Mouse (Mus musculus) embryonic fibroblast, embryonic 13.5 days (primary cell): ENCODE measurements at regions not wholly inside any gene's neighbourhood (a gene's known extent, or its start where the extent isn't known, plus 50 kb on each side); places are given as distances from the start of the nearest gene placed in this dataset.

Experiments used
- H3K27ac ChIP-seq: 2 replicates; pipeline ENCODE4 v1.5.1; 2012; ENCODE audit warnings: low read length, control low read depth, inconsistent platforms; ENCODE audit not compliant: insufficient read depth
- H3K4me1 ChIP-seq: 2 replicates; pipeline ENCODE4 v1.6.1; 2011; ENCODE audit warnings: low read length; ENCODE audit not compliant: control insufficient read depth, insufficient read depth
- H3K4me3 ChIP-seq: 2 replicates; pipeline ENCODE4 v1.5.1; 2011; ENCODE audit warnings: mild to moderate bottlenecking, control low read depth, low read length; ENCODE audit not compliant: insufficient read depth
- CTCF ChIP-seq: IDR thresholded peaks from 2 replicates; pipeline ENCODE4 v1.5.1; 2011; ENCODE audit warnings: mild to moderate bottlenecking, control low read depth, low read length, moderate library complexity, borderline replicate concordance; ENCODE audit not compliant: insufficient read depth
- POLR2A ChIP-seq: IDR thresholded peaks from 2 replicates; pipeline ENCODE4 v1.6.1; 2011; ENCODE audit warnings: low read depth, mild to moderate bottlenecking, control low read depth, low read length, moderate library complexity

DNA sequence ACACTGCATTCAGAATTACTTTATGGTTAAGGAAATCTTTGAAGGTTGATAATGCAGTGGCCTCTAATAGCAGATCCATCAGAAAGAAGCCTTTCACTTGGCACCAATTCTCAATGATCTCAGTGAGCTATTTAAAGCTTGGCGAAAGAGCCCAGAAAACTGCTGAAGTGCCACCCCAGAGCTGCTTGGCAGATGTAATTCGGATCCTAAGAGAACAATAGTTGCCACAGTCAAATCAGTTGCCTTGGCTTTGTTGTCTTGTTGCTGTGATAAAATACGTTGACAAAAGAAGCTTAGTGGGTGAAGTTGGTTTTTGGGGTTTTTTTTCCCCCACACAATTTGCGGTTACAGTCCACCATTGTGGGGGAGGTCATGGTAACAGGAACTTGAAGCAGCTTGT lies 449.4 kb downstream of the Pik3r1 start:
- Histone ChIP-seq H3K4me3 (no peak overlapping the region), H3K27ac (no peak overlapping the region), H3K4me1 (no peaks in the 10 kb centered on the region)
- no peak for TF ChIP-seq CTCF
- no peak for TF ChIP-seq POLR2A

- Histone ChIP-seq H3K4me1 (no peaks in the 10 kb centered on the region), H3K4me3 (no peak overlapping the region), H3K27ac (no peak overlapping the region)
- TF ChIP-seq POLR2A: no peak
- TF ChIP-seq CTCF: no peak
Measured at GRCm38 (mm10) chr13:101316336-101316735, 451.7 kb downstream of the Pik3r1 start.

GRCm38 (mm10) chr13:101314040-101314439 lies 454.0 kb downstream of the Pik3r1 start:
- H3K27ac ChIP-seq: no peak overlapping the region

DNA sequence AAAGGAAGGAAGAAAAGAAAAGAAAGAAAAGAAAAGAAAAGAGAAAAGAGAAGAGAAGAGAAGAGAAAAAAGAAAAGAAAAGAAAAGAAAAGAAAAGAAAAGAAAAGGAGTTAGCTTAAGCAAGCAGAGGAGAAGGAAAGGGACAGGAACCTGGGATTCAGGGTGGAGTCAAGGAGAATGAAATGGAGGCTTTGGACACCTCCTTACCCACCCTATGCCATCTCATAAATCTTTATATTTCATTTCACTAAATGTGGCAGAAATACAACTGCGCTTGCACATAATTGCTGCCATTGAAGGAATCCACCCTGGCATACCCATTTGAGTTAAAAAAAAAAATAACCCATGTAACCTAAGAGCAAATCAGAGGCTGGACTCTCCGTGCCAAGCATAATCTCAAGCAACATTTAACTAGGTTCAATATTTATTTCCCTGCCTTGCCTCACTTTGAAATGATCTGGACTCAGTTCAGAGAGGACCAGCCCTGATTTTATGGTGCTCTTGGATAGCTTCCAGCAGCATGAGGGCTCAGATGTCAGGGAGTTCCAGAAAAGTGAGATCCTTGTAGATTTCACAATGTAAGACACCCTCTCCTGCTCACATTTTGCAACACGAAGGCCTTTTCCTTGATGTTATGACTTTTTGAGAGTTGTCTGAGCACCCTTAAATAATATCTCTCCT lies 456.2 kb downstream of the Pik3r1 start:
- H3K27ac ChIP-seq: no peak overlapping the region

More at GRCm38 (mm10) chr13:101314040-101314439, 454.0 kb downstream of the Pik3r1 start:
- TF ChIP-seq POLR2A: no peak
- no peak for TF ChIP-seq CTCF
- no peaks in the 10 kb centered on the region for H3K4me1 ChIP-seq
- H3K4me3 ChIP-seq: no peak overlapping the region

GRCm38 (mm10) chr13:101308724-101309123 lies 459.3 kb downstream of the Pik3r1 start:
- TF ChIP-seq POLR2A: no peak
- Histone ChIP-seq H3K4me3 (no peak overlapping the region), H3K27ac (no peak overlapping the region), H3K4me1 (no peaks in the 10 kb centered on the region)

More for the DNA sequence above, 456.2 kb downstream of the Pik3r1 start:
- H3K4me1 ChIP-seq: no peaks in the 10 kb centered on the region
- TF ChIP-seq CTCF (no peak), POLR2A (no peak)
- no peak overlapping the region for H3K4me3 ChIP-seq

- TF ChIP-seq CTCF: no peak
- TF ChIP-seq POLR2A: no peak
- Histone ChIP-seq H3K4me3 (no peak overlapping the region), H3K4me1 (peaks cover 3% of the 10 kb centered on the region; the same call in 1 of the 2 replicates), H3K27ac (no peak overlapping the region)
Measured at GRCm38 (mm10) chr13:101305695-101306413, 462.2 kb downstream of the Pik3r1 start.

DNA sequence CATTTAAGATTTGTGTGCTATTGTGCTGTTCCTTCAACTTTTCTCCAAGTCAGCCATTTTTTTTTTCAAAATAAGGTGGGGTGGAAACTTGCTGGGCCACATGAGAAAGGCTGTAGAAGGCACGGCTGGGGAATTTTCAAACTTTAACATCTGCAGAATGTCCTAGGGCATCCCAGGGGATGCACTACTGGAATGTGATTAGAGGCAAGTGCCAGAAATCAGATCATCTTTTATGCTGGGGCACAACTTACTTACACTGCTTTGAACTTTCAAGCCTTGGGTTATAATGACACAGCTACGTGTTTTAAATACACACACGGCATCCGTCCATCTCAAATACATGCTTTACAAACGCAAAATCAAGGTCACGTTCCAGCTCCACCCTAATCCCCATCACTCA lies 463.0 kb downstream of the Pik3r1 start:
- peaks cover 3% of the 10 kb centered on the region; the same call in 1 of the 2 replicates for H3K4me1 ChIP-seq
- TF ChIP-seq CTCF: no peak
- TF ChIP-seq POLR2A: no peak
- H3K27ac ChIP-seq: no peak overlapping the region
- H3K4me3 ChIP-seq: no peak overlapping the region

DNA sequence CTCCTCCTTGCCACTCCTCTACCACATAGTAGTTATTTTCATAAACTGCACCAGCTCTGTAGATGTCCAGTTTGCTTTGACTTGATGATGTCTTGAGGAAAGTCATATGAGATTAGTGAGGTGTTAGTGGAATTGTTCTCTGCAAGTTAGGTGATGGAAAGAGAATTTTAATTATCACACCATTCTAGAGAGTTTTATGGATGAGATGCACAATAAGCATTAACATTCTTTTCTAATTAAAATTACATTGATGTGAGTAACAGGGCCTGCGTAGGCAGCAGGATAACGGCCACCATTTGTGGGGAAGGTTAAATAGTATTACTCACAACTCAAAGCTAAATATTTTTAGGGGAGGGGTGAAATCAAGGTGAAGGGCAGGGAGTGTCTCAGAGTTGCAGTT lies 466.7 kb downstream of the Pik3r1 start:
- no peak overlapping the region for H3K4me3 ChIP-seq
- no peak overlapping the region for H3K27ac ChIP-seq
- H3K4me1 ChIP-seq: peaks cover 3% of the 10 kb centered on the region; the same call in 1 of the 2 replicates
- no peak for TF ChIP-seq CTCF
- no peak for TF ChIP-seq POLR2A

DNA sequence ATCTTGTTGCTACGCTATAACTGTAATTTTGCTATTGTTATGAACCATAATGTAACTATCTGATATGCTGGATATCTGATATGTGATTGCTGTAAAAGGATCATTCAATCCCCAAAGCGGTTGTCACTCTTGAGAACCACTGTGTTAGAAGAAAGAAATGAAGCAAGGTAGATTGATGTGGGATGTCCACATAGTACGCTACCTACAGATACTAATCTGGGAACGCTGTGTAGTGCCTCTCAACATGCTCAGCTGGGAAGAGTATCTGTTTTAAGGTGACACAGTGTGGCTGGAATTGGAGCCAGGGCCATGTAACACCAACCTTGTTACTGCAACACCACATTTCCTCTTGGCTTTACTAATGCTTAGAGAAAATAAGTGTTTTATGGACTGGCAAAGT lies 456.2 kb upstream of the Slc30a5 start:
- Histone ChIP-seq H3K4me1 (no peaks in the 10 kb centered on the region), H3K27ac (no peak overlapping the region), H3K4me3 (no peak overlapping the region)
- TF ChIP-seq POLR2A (no peak), CTCF (no peak)

DNA sequence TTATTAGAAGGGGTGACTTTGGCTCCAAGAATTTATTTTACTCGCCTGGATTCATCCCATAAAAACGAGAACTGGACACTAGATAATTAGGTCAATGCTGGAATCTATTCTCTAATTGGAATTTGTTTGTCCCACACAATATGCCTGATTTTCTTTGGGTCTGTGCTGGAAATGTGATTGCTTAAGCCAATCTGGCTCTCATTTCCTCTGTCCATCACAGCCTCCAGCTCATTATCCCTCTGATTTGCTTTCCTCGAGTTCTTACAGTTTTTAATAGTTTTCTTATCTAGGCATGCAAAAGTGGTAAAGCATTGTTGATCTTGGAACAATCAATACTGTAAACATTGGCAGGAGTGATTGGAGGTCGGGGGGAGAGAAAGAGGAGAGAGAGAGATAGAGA lies 453.9 kb upstream of the Slc30a5 start:
- TF ChIP-seq POLR2A: no peak
- no peak for TF ChIP-seq CTCF
- Histone ChIP-seq H3K4me1 (no peaks in the 10 kb centered on the region), H3K4me3 (no peak overlapping the region), H3K27ac (no peak overlapping the region)
